9 mouse cellular contexts compared by ENCODE assay signal in the genomic region with DNA sequence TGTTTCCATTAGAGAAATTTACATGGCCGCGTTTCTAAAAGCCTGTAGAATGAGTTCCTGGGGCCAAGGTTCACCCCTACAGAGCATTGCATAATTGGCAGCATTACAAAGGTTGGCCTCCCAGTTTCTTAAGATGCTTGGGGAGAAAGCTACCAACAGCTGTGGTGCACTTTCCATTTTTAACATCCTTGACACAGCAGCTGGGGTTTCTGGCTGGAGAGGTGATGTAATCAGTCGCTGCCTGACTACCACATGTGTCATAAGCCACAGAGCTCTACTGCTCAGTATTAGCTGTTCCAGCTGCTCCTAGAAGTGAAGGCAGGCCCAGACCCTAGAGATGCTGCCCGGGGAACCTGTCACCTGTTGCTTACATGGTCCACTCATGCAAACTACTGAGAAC. TPM values are rescaled to one million over a fixed set of nuclear protein-coding genes. Genes with fewer than 3 reads are reported as not detected.
DNase-seq lines count a peak whose midpoint lies in the region; ATAC-seq lines count a peak whose summit lies in the region.
"Had no signal": no experiment of that assay in that cellular context is flagged by ENCODE, and none has a peak within 500 bp of the region (broad histone marks: within the 10 kb centered on the region; RNA-seq: fewer than 3 reads in every experiment).

No protein-coding gene starts in this region.

- peak; percentile 28 to 45 for DNase-seq in kidney, postnatal 4 days
- no peak for DNase-seq in kidney, adult 11 months
- peak; percentile 51 for DNase-seq in brain, adult 2 months (ENCODE audit: low read depth, low spot score)
- peak; percentile 79 to 83 for DNase-seq in heart, adult 9 months (ENCODE audit: low spot score in 2 of 2)
- no peak for DNase-seq in cerebellum, adult 8-10 months
- DNase-seq in right cerebral cortex, adult 18-20 months = no peak
- DNase-seq: cerebellum, postnatal 14 days had no signal

- peak; percentile 88 for ATAC-seq in megakaryocyte, adult 5-6 weeks (ENCODE audit: poor library complexity, severe bottlenecking)
- ATAC-seq in frontal cortex, adult (ENCODE audit: low TSS enrichment) = no peak

RNA-seq across cellular contexts. Expression of gene Il2, which starts 2.5 kb away (rescaled TPM):
- 0.18 and 0.89 TPM in 2 replicates for total RNA-seq in megakaryocyte, adult 5-6 weeks (2015)
- total RNA-seq in megakaryocyte, adult 5-6 weeks (2017) = not detected in 2 replicates

Comparison
In these comparisons a context has a peak if more than half of its experiments do, and no peak if none do; other contexts are left out.
1. DNase-seq: peak in kidney, postnatal 4 days (2 of 2), brain, adult 2 months (single experiment) and heart, adult 9 months (2 of 2); none in kidney, adult 11 months (single experiment), cerebellum, adult 8-10 months (single experiment) and right cerebral cortex, adult 18-20 months (single experiment).